ENCODE assay signal across 9 mouse cellular contexts in genomic region chr8:70701982-70702841, GRCm38 (mm10). TPM values are rescaled to one million over a fixed set of nuclear protein-coding genes. Genes with fewer than 3 reads are reported as not detected.
DNase-seq lines count a peak whose midpoint lies in the region; ATAC-seq and TF ChIP-seq lines count a peak whose summit lies in the region.
"Had no signal": no experiment of that assay in that cellular context is flagged by ENCODE, and none has a peak within 500 bp of the region (broad histone marks: within the 10 kb centered on the region; RNA-seq: fewer than 3 reads in every experiment).

No protein-coding gene starts in this region.

- H3K9ac ChIP-seq in liver, adult 2 months (ENCODE audit: low read depth, low read length): no peak overlapping the region
- H3K9ac ChIP-seq in hindbrain, embryonic 16.5 days (ENCODE audit: low read depth, low read length): no peak overlapping the region
- no peak overlapping the region for H3K9ac ChIP-seq in neural tube, embryonic 14.5 days (replicated peaks; ENCODE audit: low read depth, low read length)

- H3K79me2 ChIP-seq in liver, adult 2 months (ENCODE audit: control insufficient read depth, insufficient read depth, low read length): peaks cover 9% of the 10 kb centered on the region; the same call in 1 of the 2 replicates

- no peak for TF ChIP-seq CTCF in liver, adult 2 months (IDR thresholded peaks at IDR 0.05; ENCODE audit: low read depth, low read length)
- no peak for TF ChIP-seq CTCF in embryonic fibroblast, embryonic 13.5 days (IDR thresholded peaks at IDR 0.05; ENCODE audit: borderline replicate concordance, insufficient read depth, low read length)

- H3K4me1 ChIP-seq in liver, adult 2 months (ENCODE audit: control insufficient read depth, insufficient read depth, low read length): peaks cover 10% of the 10 kb centered on the region
- H3K4me1 ChIP-seq in embryonic fibroblast, embryonic 13.5 days (ENCODE audit: control insufficient read depth, insufficient read depth, low read length): peaks cover 4% of the 10 kb centered on the region
- peaks cover 31% of the 10 kb centered on the region for H3K4me1 ChIP-seq in hindbrain, embryonic 16.5 days (ENCODE audit: control insufficient read depth, insufficient read depth, low read depth, low read length)
- peaks cover 28% of the 10 kb centered on the region for H3K4me1 ChIP-seq in neural tube, embryonic 14.5 days (ENCODE audit: control insufficient read depth, insufficient read depth, low read length)

- WGBS in liver, adult 2 months: 69% methylated on average over 2 of the region's 2 CpGs
- WGBS in hindbrain, embryonic 16.5 days: 76% methylated on average over 2 of the region's 2 CpGs
- 83% methylated on average over 2 of the region's 2 CpGs for WGBS in neural tube, embryonic 14.5 days

- peak overlapping the region; percentile 86 for H3K4me2 ChIP-seq in hindbrain, embryonic 16.5 days (ENCODE audit: low read length)
- peak overlapping the region; percentile 90 for H3K4me2 ChIP-seq in neural tube, embryonic 14.5 days (ENCODE audit: low read depth, low read length)

- H3K4me3 ChIP-seq in liver, adult 2 months (ENCODE audit: insufficient read depth, low read depth, low read length): no peak overlapping the region
- no peak overlapping the region for H3K4me3 ChIP-seq in embryonic fibroblast, embryonic 13.5 days (ENCODE audit: insufficient read depth, low read length)
- H3K4me3 ChIP-seq in hindbrain, embryonic 16.5 days (ENCODE audit: low read length): no peak overlapping the region; the same call in 1 of the 2 replicates
- H3K4me3 ChIP-seq in neural tube, embryonic 14.5 days (ENCODE audit: low read depth, low read length): peak overlapping the region; percentile 93; the same call in 1 of the 2 replicates

- no peaks in the 10 kb centered on the region for H3K9me3 ChIP-seq in hindbrain, embryonic 16.5 days (ENCODE audit: control insufficient read depth, low read length)
- no peaks in the 10 kb centered on the region for H3K9me3 ChIP-seq in neural tube, embryonic 14.5 days (ENCODE audit: control insufficient read depth, low read length)

- H3K27ac ChIP-seq in liver, adult 2 months (replicated peaks; ENCODE audit: insufficient read depth, low read depth, low read length): no peak overlapping the region
- peak overlapping the region; percentile 37 for H3K27ac ChIP-seq in embryonic fibroblast, embryonic 13.5 days (ENCODE audit: insufficient read depth, low read length)
- H3K27ac ChIP-seq in hindbrain, embryonic 16.5 days (ENCODE audit: low read depth, low read length): no peak overlapping the region
- H3K27ac ChIP-seq in neural tube, embryonic 14.5 days (ENCODE audit: low read depth, low read length): no peak overlapping the region

- peak; percentile 61 for DNase-seq in liver, adult 2 months (ENCODE audit: extremely low read depth, low read depth, low spot score)
- no peak for DNase-seq in liver
- no peak for DNase-seq in layer of hippocampus, adult 11-12 months (ENCODE audit: low spot score)
- DNase-seq in thymus, postnatal 14 days: no peak
- no peak for DNase-seq in thymus, postnatal 10 days (ENCODE audit: low spot score in 2 of 2)

- H3K36me3 ChIP-seq in liver, adult 2 months (ENCODE audit: control insufficient read depth, insufficient read depth, low read length): no peaks in the 10 kb centered on the region
- H3K36me3 ChIP-seq in hindbrain, embryonic 16.5 days (ENCODE audit: control insufficient read depth, insufficient read depth, low read length): no peaks in the 10 kb centered on the region
- no peaks in the 10 kb centered on the region for H3K36me3 ChIP-seq in neural tube, embryonic 14.5 days (ENCODE audit: control insufficient read depth, insufficient read depth, low read length)

- no peaks in the 10 kb centered on the region for H3K27me3 ChIP-seq in liver, adult 2 months (ENCODE audit: control insufficient read depth, insufficient read depth, low read length)
- H3K27me3 ChIP-seq in hindbrain, embryonic 16.5 days (replicated peaks; ENCODE audit: control insufficient read depth, insufficient read depth, low read length): no peaks in the 10 kb centered on the region
- H3K27me3 ChIP-seq in neural tube, embryonic 14.5 days (ENCODE audit: control insufficient read depth, insufficient read depth, low read length): no peaks in the 10 kb centered on the region

- no peak for TF ChIP-seq POLR2A in liver, adult 2 months (IDR thresholded peaks at IDR 0.05; ENCODE audit: extremely low read depth, insufficient read depth, low read length)
- TF ChIP-seq POLR2A in embryonic fibroblast, embryonic 13.5 days (IDR thresholded peaks at IDR 0.05; ENCODE audit: low read depth, low read length): no peak

- ATAC-seq in hindbrain, embryonic 16.5 days: no peak
- ATAC-seq in neural tube, embryonic 14.5 days (ENCODE audit: low read depth): no peak

RNA-seq across cellular contexts. Expression of gene Iqcn, which starts 1.0 kb away (rescaled TPM):
- not detected in 2 replicates for total RNA-seq in liver, adult 2 months (2014; rRNA removed)
- not detected in 2 replicates for polyA plus RNA-seq in liver, adult 2 months (2012; rRNA removed)
- polyA plus RNA-seq in embryonic fibroblast, embryonic 13.5 days (2011; ENCODE audit: insufficient read length, low read depth, missing spikeins): not detected in 2 replicates
- 0.10 TPM in 1 of 2 replicates, not detected in the other for polyA plus RNA-seq in hindbrain, embryonic 16.5 days (2015; fragmentation: Nextera tagmentation; extraction: Ambion mirVana)
- 0.13 TPM in 1 of 2 replicates, not detected in the other for polyA plus RNA-seq in neural tube, embryonic 14.5 days (2014; fragmentation: Nextera tagmentation; extraction: Ambion mirVana)
- polyA plus RNA-seq: embryonic facial prominence, embryonic 11.5 days had no signal

RNA-seq across cellular contexts. Expression of gene Jund, which starts 3.5 kb away (rescaled TPM):
- total RNA-seq in liver, adult 2 months (2014; rRNA removed): 26.6 and 36.6 TPM in 2 replicates
- polyA plus RNA-seq in liver, adult 2 months (2012; rRNA removed): 111 and 120 TPM in 2 replicates
- 82.2 and 90.6 TPM in 2 replicates for polyA plus RNA-seq in embryonic fibroblast, embryonic 13.5 days (2011; ENCODE audit: insufficient read length, low read depth, missing spikeins)
- polyA plus RNA-seq in hindbrain, embryonic 16.5 days (2015; fragmentation: Nextera tagmentation; extraction: Ambion mirVana): 60.0 and 69.0 TPM in 2 replicates
- 115 and 119 TPM in 2 replicates for polyA plus RNA-seq in neural tube, embryonic 14.5 days (2014; fragmentation: Nextera tagmentation; extraction: Ambion mirVana)

RNA-seq across cellular contexts. Expression of gene Gm3336, which starts 16.1 kb away (rescaled TPM):
- total RNA-seq in liver, adult 2 months (2014; rRNA removed): 0.28 and 0.54 TPM in 2 replicates
- 0.11 and 1.0 TPM in 2 replicates for polyA plus RNA-seq in liver, adult 2 months (2012; rRNA removed)
- not detected in 2 replicates for polyA plus RNA-seq in embryonic fibroblast, embryonic 13.5 days (2011; ENCODE audit: insufficient read length, low read depth, missing spikeins)
- polyA plus RNA-seq in hindbrain, embryonic 16.5 days (2015; fragmentation: Nextera tagmentation; extraction: Ambion mirVana): 0.19 TPM in 1 of 2 replicates, not detected in the other
- not detected in 2 replicates for polyA plus RNA-seq in neural tube, embryonic 14.5 days (2014; fragmentation: Nextera tagmentation; extraction: Ambion mirVana)
- polyA plus RNA-seq: embryonic facial prominence, embryonic 11.5 days had no signal

RNA-seq across cellular contexts. Expression of gene Pde4c, which starts 21.3 kb away (rescaled TPM):
- 10.6 and 16.3 TPM in 2 replicates for total RNA-seq in liver, adult 2 months (2014; rRNA removed)
- polyA plus RNA-seq in liver, adult 2 months (2012; rRNA removed): 26.5 and 28.0 TPM in 2 replicates
- polyA plus RNA-seq in embryonic fibroblast, embryonic 13.5 days (2011; ENCODE audit: insufficient read length, low read depth, missing spikeins): not detected in 2 replicates
- 0.19 and 0.42 TPM in 2 replicates for polyA plus RNA-seq in hindbrain, embryonic 16.5 days (2015; fragmentation: Nextera tagmentation; extraction: Ambion mirVana)
- 0.10 and 0.27 TPM in 2 replicates for polyA plus RNA-seq in neural tube, embryonic 14.5 days (2014; fragmentation: Nextera tagmentation; extraction: Ambion mirVana)

RNA-seq across cellular contexts. Expression of gene Lsm4, which starts 29.2 kb away (rescaled TPM):
- total RNA-seq in liver, adult 2 months (2014; rRNA removed): 30.8 and 35.4 TPM in 2 replicates
- polyA plus RNA-seq in liver, adult 2 months (2012; rRNA removed): 35.4 and 51.8 TPM in 2 replicates
- polyA plus RNA-seq in embryonic fibroblast, embryonic 13.5 days (2011; ENCODE audit: insufficient read length, low read depth, missing spikeins): 54.9 and 60.2 TPM in 2 replicates
- polyA plus RNA-seq in hindbrain, embryonic 16.5 days (2015; fragmentation: Nextera tagmentation; extraction: Ambion mirVana): 168 and 169 TPM in 2 replicates
- 193 and 194 TPM in 2 replicates for polyA plus RNA-seq in neural tube, embryonic 14.5 days (2014; fragmentation: Nextera tagmentation; extraction: Ambion mirVana)
